Mouse (Mus musculus) kidney, postnatal 25 days (tissue): ENCODE measurements around the gene Casc4.
A peak's percentile ranks its signal among the peaks of the same experiment; 100 is the strongest.
"Not testable (repeated sequence)": the region's sequence is repeated elsewhere in the genome, so short reads cannot be mapped to it uniquely, and the experiment has no call there.

Source experiments
- DNase-seq, 2 experiments: peaks; one replicate each; pipeline ENCODE4 v3.0.0; 2021; ENCODE audit warnings: mixed read lengths in 2 of 2

Gene Casc4

DNA sequence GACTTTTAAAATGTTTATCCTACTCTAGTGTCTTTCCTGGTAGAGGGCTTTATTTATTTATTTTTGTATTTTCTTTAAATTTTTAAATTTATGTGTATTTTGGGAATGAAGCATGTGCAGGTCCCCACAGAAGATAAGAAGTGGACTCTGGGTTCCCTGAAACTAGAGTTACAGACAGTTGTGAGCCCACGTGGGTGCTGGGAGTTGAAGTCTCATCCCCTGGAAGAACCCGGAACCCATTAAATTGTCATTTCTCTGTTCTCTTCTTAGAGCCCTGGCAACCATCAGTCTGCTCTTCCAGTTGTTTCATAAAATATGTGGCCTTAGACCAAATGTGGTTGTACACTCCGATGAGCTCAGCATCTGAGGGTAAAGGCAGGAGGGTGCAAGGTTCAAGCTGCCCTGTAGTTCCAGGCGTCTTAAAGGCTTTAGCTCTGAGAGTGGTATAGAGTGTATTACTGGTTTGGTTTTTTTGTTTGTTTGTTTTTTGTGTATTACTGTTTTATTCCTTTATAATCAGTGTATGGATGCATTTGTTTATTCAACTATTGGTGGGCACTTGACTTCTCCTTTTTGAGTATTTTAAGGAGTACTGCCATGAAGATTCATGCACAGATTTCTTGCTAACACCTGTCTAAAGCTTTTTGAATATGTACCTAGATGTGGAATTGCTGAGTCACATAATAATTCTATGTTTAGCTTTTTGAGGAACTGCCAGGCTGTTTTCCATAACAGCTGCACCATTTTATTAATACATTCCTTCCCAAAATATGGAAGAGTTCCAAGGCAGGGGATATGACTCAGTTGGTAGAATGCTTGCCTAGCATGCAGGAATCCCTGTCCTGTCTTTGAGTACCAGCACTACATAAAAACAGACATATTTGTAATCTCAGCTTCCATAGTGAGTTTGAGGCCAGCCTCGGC is 49.5 kb downstream of the Casc4 start:
- DNase-seq = peak in 1 of 2 experiments; percentile 36

DNA sequence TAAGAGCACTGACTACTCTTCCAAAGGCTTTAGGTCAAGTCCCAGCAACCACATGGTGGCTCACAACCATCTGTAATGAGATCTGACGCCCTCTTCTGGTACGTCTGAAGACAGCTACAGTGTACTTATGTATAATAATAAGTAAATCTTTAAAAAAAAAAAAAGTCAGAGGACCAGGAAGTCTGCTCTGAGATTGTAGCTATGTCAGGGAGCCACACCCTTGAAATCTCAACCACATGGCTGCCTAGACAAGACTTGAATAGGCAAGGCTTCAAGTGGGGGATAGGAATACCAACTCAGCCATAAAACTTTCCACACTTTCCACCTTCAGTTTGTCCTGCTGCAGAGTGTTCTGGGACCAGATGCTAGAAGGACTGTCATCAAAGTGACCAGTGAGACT is 70.9 kb downstream of the Casc4 start:
- not testable (repeated sequence) for DNase-seq

DNA sequence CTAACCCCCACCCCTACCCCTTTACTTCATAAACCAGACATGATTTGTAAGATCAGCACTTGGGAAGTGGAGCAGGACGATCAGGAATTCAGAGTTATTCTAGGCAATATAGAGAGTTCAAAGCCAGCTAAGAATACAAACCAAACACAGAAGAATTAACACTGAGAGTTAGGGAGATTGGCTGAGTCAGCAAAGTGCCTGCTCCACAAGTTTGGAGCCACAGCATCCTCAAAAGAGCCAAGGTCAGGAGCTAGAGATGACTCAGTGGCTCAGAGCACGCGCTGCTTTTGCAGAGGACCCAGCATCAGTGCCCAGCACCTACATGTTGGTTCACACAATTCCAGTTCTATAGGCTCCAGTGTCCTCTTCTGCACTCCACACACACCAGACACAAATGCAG is 76.6 kb downstream of the Casc4 start:
- no peak for DNase-seq

DNA sequence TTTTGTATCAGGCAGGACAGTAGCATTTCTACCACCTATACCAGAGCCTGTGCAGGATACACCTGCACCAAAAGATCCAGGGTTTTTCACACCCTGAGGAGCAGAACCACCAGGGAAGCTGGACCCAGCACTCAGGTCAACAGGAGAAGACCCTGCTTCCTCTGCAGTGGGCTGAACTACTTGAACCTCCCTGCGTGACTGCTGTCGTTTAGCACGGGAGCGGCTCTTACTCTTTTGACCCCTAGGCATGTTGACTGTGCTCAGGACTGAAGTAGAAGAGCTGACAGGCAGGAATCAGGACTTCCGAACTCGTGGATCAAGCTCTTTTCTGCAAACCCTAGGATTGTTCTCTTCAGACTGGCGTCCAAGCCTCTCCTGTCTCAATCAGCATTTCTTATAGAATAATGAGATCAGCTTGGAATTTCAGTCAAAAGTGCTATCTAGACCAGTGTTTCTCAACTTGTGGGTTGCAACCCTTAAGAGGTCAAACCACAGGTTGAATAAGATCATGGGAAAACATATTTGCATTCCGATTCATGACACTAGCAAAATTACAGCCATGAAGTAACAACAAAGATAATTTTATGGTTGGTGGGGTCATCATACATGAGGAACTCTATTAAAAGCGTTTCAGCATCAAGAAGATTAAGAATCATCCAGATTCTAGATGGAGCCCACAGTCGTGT is 88.3 kb downstream of the Casc4 start:
- no peak for DNase-seq

DNA sequence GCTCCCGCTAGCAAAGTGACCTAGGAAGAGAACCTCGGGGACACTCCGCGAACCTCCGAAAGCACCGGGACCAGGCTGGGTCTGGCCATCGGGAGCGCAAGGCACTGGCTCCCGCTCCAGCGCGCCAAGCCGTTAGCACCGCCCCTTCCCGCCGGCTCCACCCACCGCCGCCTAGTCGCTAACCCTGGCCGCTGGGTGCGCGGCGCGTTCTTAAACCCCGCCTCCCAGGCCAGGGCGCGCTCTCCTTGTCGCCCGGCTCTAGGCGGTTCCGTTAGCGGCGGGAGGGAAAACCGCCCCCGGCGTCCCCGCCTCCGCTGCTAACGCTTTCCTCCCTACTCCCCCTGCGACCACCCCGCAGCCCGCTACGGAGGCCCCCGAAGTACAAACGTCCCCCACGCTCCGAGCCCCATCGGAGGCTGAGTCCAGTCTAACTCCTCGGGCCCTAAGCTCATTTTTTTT is 89.0 kb downstream of the Casc4 start, which contains the start of the genes Ctdspl2 and Mageb3:
Gene Ctdspl2 (plus strand): TSS at position 237 of the 459 bp plus-strand sequence.
Gene Mageb3 (minus strand): TSS at position 328 of the 459 bp plus-strand sequence.
- DNase-seq = peak; percentile 97 to 98

DNA sequence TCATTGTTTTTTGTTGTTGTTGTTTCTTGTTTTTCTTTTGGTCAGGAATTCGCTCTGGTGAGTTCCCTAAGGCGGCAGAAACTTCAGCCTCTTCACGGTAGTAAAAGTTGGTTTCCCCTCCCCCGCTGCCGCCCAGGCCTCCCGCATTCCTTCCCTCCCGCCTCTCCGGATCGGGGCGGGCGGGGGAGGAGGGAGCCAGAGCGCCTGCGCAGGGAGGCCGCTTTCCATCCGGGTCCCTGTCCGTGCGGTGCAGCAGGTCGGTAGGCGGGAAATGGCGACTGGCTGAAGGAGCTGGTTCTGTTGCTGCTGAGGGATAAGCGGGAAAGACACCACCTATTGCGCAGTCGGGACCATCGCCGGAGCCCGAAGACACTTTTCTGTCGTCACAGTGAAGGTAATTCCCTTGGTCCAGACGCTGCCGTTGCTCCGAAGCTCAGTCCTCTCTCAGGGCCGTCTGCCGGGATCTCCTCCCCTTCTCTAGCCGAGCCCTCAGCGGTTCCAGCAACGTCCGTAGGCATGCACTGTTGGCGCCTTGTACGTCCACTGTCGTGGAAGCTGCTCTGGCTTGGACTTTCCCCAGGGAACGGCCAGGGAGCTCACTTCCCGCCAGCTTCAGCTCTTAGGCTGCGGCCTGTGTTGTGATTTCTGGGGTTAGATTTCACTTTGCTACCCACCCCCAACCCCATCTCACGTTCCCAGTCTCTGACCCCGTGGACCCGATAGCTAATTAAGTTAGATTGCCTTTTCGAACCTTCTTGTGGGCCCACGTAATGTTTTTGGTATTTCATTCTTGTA is 89.7 kb downstream of the Casc4 start:
- DNase-seq = peak; percentile 94 to 97

DNA sequence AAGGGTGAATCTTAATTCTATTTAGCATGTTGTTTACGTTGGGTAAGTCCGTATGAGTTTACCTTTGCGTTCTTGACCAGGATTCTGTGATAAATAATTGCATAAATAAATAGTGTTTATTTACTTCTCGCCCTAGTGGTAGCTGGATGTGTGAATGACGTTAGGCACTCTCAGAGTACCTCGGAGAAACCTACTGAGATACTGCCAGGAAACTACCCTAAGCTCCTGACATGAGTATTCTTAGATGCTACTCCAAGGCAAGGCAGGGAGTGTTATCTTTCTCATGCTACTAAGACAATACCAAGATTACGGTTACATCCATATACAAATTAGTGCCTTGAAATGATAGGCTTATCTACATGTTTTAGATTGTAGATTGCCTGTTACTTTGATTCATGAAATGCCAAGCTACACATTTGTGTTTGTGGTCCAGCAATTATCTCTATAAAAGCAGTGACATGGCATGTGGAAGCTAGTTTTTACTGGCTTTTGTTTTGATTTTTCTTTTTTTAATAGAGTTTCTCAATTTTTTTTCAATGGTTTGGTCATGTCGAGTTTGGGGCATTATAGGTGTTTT is 90.5 kb downstream of the Casc4 start:
- DNase-seq = no peak
